Mouse (Mus musculus): Measurements from ENCODE around the gene Pdzk1ip1.

Pdzk1ip1 gene

DNA sequence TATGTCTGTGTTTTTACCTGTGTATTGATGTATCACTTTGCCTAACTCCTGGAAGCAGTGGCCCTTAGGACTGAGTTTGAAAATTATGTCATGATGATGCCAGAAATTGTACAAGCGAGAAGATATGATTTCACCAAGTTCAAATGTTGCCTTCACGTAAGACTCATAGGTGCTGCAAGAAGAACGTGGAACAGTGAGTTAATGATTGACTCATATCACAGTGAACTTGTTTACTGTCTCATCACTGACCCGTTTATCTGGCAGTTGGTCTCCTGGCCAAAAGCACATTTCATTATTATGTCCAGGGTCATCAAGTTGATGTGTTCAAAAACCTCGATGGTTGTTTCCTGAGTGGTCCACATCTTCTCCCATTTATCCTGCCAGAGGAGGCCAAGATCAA is 33.1 kb downstream of the Pdzk1ip1 start:
- DNase-seq (ENCODE audit: low spot score), result no peak

DNA sequence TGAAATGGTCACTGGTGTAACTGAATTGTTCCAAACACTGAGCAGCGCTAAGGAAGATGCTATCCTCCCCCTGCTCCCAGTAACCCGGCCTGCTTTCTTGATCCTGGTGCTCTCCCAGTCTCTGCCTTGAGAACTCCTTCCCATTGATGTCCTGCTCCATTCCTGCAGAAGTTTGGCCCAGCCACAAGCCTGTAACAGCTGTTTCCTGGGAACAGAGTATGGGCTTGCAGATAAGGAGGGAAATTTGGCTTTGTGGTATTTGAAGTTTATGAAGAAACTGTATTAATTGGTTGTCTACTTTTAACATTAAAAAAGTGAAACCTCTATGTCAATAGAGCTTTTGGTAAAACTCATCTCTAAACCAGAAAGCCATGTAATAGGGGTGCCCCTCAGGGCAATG is 35.0 kb downstream of the Pdzk1ip1 start:
- no peak for DNase-seq (ENCODE audit: low spot score)

DNA sequence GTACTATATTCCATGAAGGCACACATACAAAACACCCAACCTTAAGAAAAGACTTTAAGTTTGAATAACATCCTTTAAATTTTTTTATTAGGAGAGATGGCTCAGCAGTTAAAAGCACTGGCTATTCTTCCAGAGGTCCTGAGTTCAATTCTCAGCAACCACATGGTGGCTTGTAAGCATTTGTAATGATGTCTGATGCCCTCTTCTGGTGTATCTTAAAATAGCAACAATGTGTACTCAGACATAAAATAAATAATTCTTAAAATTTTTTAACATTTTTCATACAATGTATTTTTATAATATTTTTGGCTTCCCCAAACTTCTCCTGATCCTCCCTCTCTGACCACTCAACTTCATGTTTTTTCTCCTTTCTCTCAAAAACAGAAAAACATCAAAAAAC is 36.2 kb downstream of the Pdzk1ip1 start:
- DNase-seq (ENCODE audit: low spot score), result no peak

DNA sequence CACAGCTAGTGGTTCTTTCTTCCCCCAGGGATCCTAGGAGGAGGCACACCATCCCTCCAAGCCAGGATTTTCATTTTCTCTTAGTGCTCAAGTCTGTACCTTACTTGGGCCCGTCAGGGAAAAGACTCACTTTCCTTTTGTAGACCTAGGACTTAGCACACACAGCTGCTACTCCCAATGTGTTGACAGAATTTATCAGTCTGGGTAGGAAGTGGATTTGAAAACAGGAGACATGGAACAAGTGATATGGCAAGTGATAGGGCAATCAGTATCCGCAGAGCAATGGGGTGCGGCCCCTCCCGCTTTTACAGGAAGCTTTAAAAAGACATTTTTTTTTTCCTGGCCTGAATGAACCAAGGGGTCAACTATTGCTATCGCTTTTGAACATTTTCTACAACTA is 44.6 kb downstream of the Pdzk1ip1 start:
- DNase-seq (ENCODE audit: low spot score), result no peak

DNA sequence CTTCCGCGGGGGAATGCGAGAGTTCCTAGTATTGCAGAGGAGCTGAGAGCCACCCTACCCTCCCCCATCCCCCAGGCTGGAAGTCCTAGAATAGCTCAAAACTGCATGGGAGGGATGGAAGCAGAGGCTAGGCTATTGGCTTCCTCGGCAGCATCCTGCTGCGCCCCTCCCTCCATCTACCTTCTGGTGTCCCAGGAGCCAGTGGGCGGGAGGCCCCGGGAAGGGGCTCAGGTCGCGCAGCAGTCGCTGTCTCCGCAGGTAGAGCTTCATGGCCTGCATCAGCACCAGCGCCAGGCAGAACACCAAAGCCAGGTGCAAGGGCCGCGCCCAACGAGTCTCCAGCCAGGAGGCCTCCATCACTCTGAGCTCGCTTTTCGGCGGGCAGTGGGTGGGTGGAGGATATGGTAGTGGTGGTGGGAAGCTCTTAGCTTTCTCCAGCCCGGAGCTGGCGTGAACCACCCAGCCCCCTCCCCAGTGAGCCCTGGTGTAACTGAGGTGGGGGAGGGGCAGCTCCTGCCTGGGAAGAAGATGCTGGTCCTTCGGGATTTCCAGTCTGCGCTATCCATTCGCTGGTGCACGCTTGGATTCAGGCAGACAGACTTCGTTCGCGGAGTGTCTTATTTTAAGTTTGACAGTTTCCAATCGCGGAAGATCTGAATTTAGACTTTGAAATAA is 45.2 kb downstream of the Pdzk1ip1 start, which contains the start of gene Cyp4x1:
TSS of gene Cyp4x1 (minus strand) at position 661 of the 675 bp plus-strand sequence.
- no peak for DNase-seq (ENCODE audit: low spot score)

DNA sequence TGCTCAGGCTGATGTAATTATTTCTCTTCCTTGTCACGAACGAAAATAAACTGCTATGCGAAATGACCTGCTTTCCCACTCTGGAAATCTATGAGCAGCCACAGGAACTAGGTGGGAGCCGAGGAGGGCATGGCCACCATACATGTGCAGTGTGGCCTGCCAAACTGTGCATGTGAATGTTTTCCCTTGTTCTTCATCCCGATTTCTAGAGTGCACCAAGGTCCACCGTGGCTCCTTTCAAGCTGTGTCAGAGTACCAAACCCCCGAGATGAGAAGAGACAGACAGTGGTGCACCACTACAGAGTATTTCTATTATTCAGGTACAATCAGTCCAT is 45.8 kb downstream of the Pdzk1ip1 start:
- DNase-seq (ENCODE audit: low spot score), result no peak
